Mouse (Mus musculus): ENCODE data around the gene Unc5cl.

Gene Unc5cl

GRCm38 (mm10) chr17:48454688-48455087 is at the start of gene Unc5cl:
Gene Unc5cl, plus strand, starts transcription at chr17:48454901.
- DNase-seq: no peak

- DNase-seq: no peak
Measured at GRCm38 (mm10) chr17:48407154-48407553, 47.5 kb upstream of the Unc5cl start.

DNA sequence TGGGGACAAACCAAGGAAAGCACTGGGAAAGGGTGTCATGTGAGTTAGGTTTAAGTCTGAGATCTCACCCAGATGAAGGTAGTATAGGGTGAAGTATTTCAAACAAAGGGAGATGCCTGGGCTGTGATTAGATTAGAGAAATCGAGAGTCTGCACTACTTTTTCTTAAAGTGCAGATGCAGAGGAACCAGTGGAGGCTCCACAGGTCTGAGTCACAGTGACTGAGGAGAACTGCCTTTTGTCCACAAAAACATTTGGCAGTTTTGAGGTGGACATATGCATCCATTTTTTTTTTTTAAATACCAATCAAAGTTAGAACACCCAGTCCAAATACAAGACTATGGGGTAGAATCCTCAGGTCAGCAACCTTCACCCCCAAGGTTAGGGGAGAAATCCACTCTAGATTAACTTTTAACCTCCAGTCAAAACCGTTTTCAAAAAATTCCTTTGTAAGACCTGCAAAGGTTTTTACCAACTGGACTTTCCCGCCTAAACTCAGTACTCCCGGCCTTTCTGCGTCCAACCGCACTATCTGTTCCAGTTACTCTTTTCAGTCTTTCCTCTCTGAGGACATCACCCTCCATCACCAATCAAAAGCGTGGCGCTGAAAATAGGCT is 46.7 kb upstream of the Unc5cl start:
- DNase-seq: no peak

DNA sequence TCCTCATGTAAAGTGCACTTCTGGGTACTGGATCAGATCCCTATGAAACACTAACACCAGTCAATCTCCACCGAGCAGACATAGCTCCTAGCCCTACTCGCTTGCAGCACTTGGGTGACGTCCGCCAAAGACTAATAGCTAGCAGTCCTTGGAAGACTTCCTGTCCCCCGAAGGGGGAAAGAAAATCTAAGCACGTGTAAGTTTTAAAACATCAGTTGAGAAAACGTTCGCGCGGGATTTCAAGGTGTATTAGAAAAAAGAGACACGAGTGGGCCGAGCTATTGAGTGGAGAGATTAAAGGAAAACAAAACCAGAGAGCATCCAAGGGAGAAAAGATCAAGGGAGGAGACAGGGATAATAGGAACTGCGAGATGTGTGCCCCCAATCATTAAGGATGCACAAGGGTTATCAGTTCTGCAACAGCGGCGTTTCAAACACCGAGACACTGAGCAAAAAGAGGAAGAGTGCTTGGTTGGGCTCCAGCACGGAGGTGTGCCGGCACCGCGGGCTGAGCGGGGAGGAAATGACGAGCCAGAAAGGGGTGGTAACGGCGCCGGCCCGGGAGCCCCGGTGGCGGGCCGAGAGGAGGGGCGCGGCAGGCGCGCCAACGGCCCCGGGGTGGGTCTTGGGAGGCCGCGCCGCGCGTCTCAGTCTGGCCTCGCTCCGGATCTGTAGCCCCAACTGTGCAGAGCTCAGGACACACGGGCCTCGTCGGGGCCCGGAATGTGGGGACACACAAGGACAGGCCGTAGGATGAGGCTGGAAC is 46.0 kb upstream of the Unc5cl start:
- peak; percentile 77 to 78 for DNase-seq

DNA sequence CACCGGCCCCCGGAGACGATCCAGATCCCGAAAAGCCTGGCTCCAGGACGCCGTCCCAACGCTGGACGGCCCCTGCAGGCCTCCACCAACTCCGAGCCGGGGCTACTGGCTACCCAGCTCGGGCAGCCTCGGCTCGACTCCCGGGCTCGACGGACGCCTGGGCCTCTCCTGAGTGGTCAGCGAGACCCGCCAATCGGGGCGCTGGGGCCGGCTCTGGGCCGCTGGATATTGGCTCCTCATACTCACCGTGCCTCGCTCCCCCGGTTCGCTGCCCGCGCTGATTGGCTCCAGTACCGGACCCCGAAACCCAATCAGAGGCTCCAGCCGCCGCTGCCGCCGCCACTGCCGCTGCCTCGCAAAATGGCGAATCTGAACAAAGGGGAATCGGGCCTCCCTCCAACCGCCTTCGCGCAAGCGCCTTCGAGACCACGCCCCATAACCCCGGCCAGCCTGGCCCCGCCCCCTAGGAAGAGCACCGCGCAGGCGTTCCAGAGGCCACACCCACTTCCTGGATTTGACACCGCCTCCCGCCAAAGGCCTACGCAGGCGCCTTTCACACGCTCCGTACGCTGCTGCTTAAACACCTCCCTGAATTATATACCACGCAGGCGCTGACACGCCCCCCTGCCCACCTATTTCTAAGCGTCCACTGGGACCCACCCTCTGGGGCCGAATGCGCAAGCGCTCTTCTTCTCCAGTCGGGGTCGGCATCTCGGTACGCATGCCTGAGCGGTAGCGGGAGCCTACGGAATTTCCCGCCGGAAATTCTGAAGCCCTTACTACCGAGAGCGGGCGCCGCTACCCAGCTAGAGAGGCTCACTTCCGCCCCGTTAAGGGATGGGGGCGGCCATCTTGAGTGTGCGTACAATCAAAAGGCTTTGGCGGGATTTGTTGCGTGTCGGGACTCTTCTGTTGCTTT is 45.1 kb upstream of the Unc5cl start, which contains the start of the genes Nfya and Oard1:
Gene Nfya (minus strand): TSS at position 527 of the 919 bp plus-strand sequence.
Gene Oard1 (plus strand): TSS at position 635 of the 919 bp plus-strand sequence.
- DNase-seq: peak; percentile 99 to 100

GRCm38 (mm10) chr17:48410299-48410785 is 44.4 kb upstream of the Unc5cl start:
- DNase-seq: no peak

DNA sequence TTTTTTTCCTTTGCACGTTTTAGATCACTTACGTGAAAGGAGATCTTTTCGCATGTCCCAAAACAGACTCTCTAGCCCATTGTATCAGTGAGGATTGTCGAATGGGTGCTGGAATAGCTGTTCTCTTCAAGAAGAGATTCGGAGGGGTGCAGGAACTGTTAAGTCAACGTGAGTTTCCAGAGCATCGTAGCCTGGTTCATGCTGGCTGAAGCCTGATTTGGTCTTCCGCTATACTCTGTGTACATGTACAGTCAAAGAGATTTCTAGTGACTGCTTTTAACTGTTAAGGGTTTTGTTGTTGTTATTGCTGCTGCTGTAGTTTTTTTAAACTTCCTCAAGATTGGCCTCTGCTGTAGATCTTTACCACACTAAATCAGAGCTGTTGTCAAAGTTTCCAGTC is 43.5 kb upstream of the Unc5cl start:
- DNase-seq: no peak

DNA sequence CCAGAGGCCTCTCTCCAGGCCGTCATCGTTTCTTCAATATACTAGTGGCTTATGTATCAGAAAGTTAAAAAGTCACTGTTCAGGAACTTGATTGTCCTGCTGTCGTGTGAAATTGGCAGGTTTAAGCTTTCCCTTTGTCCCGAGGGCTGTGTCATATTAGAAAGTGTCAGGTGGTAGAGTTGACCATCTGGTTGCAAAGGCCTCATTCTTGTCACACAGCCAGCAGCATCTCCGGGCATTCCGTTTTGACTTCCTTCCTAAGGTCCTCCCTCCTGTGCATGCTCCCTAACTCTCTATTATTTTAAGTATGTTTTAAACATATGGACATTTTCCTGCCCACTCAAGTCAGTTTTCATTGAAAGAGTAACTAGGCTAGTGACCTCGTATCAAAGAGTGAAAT is 38.7 kb upstream of the Unc5cl start:
- no peak for DNase-seq

GRCm38 (mm10) chr17:48416425-48417195 is 38.1 kb upstream of the Unc5cl start:
- peak; percentile 29 to 61 for DNase-seq

- DNase-seq: no peak
Measured at GRCm38 (mm10) chr17:48417521-48417920, 37.2 kb upstream of the Unc5cl start.

GRCm38 (mm10) chr17:48418174-48418573 is 36.5 kb upstream of the Unc5cl start:
- DNase-seq: no peak

- no peak for DNase-seq
Measured at GRCm38 (mm10) chr17:48418781-48419180, 35.9 kb upstream of the Unc5cl start.

DNA sequence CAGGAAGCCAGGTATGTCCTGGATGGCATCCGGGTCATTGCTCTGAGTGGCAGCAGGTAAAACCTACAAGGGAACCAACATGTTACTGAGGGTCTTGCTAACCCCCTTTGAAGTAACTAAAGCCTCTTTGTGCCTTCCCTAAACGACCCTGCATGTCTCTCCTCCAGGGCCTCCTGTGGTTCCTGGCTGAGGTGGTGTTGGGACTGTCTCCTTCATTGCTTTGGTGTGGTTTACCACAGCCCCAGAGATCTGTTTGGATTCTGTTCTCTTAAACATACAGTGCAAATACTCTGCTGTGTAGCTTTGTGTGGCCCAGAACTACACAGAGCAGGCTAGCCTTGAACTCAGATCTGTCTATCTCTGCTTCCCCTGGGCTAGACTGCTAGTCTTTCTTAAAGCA is 35.1 kb upstream of the Unc5cl start:
- DNase-seq: no peak

DNA sequence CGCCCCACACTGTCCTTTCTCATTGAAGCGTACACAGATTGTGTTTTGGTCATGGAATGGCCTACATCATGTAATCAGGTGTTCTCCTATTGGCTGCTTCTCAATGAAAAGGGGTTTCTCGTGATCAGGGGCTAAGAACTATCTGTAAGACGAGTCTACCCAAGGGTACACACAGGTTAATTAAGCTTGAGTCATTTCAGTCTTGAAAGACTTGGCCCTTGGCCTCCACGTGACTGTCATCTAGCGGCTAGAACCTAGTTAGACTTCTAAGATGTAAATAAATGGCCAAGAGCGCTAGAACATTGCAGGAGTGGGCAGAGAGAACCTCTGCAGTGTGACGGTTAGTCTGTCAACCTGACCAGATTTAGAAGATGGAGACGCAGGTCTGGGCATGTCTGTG is 30.5 kb upstream of the Unc5cl start:
- no peak for DNase-seq

- peak in 1 of 2 experiments; percentile 31 for DNase-seq
Measured at GRCm38 (mm10) chr17:48425823-48426612, 28.7 kb upstream of the Unc5cl start.

GRCm38 (mm10) chr17:48426991-48427750 is 27.5 kb upstream of the Unc5cl start:
- DNase-seq: no peak

- peak; percentile 33 to 47 for DNase-seq
Measured at GRCm38 (mm10) chr17:48427852-48428530, 26.7 kb upstream of the Unc5cl start.

- no peak for DNase-seq
Measured at GRCm38 (mm10) chr17:48430394-48430793, 24.3 kb upstream of the Unc5cl start.

- no peak for DNase-seq
Measured at GRCm38 (mm10) chr17:48431054-48431453, 23.6 kb upstream of the Unc5cl start.

Measured in thymus, adult 18-20 months (tissue).